Mouse (Mus musculus) neutrophil, adult 5-6 weeks (primary cell): ENCODE results near the gene Mboat1. TPM values are rescaled to one million over a fixed set of nuclear protein-coding genes. Genes with fewer than 3 reads are reported as not detected.

ENCODE experiments used
- ATAC-seq: fragments of 151-379, 151-347 bp; 2 replicates; pipeline ENCODE4 v1.8.0; 2017; ENCODE audit warnings: mild to moderate bottlenecking, moderate TSS enrichment; ENCODE audit not compliant: insufficient number of reproducible peaks, poor library complexity, low FRiP score, severe bottlenecking; ENCODE audit errors: extremely low read depth
- total RNA-seq: library from RNA; stranded (forward); fragments of 200-1000 nt; gene quantifications from 2 replicates; pipeline ENCODE4 v1.2.3, GENCODE M21; 2017

Mboat1 gene
- 2.5 and 3.5 TPM in 2 replicates for total RNA-seq

DNA sequence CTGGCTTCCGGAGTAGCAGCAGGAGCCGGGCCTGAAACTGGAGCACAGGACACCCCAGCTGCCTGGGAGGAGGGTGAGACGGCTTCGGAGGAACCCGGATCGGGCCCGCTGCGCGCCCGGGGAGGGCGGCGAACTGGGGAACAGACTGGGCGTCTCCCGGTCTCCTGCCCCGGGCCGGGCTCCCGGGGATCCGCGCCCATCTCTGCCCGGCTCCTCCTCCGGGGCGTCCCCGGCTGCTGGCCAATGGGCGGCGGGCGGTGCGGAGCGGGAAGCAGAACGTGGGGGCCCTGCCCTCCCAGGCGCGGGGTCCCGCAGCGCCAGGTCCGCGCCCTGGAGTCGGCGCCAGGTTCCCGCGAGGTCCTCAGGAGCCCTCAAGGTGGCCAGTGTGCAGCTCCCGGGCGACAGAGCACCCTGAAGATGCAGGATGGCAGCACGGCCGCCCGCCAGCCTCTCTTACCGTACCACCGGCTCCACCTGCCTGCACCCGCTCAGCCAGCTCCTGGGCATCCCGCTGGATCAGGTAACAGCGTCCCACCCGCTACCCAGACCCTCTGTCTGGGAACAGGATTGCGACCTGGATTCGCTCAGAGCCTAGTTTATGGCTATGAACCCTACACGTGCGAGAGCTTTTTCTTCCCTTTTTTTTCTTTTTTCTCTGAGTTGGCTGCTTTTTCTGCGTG is at the start of gene Mboat1:
Mboat1 (plus strand) TSS at position 247 of the 680 bp plus-strand sequence.
- 0 out of 2 replicates have a peak, but pooled peaks have one; percentile 11 for ATAC-seq

DNA sequence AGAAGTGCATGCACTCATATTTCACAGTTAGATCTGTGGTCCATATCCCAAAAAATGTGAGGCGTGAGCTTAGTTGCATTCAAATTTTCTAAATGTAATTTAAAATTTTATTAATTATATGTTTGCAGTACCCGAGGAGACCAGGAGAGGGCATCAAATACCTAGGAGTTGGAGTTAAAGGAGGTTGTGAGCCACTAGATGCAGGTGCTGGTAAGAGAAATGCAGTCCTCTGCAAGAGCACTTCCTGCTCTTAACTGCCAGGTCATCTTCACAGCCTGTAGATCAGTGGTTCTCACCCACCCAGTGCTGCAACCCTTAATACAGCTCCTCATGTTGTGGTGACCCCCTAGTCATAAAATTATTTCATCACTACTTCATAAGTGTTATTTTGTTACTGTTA is 43.2 kb upstream of the Mboat1 start:
- no peak for ATAC-seq

DNA sequence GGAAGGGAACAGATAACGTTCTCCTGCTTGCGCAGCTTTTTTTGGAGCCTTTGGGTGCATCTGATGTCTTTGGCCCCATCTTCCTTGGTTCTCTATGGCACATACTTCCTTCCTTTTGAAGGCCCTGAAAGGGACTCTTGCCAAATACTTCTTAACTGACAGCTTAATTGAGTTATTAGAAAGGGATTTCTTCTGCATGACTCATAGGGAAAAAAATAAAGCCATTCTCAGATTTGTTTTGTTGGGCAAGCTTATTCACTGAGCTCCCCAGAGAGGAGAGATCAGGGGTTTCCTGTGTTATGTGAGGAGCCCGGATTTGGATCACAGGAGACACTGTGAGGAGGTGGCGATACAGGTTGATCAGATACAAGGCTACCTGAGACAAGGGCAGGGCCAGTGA is 40.4 kb upstream of the Mboat1 start:
- ATAC-seq: no peak

DNA sequence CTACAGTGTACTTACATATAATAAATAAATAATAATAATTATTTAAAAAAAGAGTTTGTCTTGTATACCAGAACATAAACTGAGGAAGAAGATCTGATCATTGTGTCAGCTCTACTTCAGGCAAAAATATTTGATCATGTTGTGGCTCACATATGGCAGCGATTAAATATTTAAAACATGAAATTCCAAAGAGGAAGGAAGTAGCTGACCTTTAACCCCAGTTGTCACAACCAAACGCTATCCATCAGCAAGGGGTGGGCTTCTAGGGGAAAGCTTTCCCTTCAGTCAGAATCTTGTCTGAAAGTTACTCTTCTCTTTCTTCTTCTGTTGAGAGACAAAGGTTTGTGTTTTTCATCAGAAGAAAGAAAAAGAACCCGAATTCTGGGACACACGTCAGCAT is 39.8 kb upstream of the Mboat1 start:
- ATAC-seq: no peak

DNA sequence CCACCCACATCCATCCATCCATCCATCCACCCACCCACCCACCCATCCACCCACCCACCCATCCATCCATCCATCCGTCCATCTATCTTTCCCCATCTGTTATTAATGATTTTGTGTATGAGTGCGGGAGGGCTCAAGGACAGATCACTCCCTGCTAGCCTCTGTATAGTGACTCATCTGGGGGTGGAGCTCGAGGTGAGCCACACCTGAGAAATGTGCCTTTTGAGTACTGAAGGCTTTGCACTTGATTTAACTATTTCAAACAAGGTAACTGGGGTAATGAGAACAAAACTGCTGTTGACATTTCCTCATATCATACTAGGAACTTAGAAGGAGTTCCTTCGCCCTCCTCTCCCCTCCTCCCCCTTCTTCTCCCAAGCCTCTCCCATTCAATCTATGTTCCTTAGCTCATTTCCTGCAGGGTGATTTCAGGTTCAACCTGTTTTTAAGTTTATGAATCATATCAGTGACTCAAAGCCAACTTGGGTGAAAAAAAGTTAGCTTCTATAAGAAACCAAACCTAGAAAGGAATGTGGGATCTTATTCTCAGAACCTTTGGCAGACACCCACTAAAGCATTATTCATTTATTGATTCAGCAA is 27.2 kb upstream of the Mboat1 start:
- no peak for ATAC-seq

DNA sequence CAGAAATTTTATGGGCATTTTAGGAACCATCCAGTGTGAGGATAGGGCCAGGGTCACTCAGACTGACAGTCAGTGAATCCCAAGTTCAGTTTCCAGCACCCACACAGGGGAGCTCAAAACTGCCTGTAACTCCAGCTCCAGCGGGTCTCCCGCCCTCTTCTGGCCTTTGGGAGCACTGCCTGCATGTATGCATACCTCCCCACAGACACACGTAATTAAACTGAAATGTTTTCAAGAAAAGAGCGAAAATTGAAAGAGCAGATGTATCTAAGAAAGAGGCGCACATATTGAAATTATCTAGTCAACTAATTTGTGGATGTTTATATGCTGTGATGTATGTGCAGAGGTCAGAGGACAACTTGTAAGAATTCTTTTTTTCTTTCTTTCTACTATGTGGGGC is 20.5 kb upstream of the Mboat1 start:
- no peak for ATAC-seq

DNA sequence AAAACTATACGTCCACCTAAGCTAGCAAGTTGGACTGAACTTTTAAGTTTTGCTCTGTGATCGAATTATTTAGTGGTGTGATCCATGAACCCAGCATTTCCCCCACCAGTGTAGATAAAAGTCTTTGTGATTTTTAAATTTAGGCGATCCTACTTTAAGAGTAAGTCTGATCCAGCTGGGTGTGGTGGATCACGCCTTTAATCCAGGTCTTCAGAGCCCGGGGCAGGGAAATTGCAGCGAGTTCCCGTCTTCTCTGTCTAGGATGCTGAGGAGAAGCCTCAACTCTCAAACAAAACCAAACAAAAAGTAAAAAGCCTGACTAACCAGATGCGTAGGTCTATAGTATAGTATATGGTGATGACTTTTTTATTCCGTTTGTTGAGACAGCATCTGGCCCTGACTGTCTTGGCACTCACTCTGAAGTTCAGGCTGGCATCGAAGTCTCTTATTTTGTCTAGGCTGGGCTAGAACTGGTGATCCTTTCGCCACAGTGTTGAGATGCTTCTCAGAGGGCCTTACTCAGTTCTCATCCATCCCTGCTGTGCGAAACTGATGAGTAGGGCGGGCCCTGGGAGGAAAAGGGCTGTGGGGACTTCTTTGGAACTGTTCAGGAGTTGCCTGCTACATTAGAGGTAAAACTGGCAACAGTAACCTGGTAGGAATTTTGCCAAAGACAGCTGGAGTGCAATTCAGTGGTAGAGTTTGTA is 787 bp downstream of the Mboat1 start:
- no peak for ATAC-seq

DNA sequence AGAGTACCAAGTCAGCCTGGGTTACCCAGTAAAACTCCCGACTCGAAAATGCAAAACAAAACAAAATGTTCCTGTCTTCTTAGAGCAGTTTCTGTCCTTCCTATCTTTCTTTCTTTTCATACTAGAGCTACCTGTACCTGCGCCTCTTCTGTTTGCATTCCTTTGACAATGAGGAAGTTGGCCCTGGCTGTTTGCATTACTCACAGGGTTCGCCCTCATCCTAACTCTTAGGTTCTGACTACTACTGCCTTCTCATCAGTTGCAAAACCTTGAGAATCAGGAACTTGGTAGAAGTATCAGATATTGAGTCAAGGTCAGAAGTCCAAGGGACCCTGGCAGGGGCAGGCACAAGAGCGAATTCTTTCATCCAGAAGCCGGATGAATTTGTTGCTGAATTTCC is 1.7 kb downstream of the Mboat1 start:
- no peak for ATAC-seq

DNA sequence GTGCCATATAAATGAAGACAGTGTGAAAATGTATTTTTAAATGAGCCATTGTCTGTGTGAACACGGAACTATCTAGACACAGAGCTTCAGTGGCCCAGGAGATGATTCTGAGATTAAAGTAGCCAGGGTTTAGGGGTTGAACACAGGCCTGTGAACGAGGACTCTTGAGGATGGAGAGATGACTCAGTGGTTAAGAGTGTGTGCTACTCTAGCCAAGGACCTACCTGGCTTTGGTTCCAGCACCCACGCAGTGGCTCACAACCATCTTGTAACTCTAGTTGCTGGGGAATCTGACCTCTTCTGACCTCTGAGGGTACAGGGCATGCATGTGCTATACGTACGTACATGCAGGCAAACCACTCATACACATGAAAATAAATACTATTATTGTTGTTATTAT is 3.9 kb downstream of the Mboat1 start:
- ATAC-seq: no peak

DNA sequence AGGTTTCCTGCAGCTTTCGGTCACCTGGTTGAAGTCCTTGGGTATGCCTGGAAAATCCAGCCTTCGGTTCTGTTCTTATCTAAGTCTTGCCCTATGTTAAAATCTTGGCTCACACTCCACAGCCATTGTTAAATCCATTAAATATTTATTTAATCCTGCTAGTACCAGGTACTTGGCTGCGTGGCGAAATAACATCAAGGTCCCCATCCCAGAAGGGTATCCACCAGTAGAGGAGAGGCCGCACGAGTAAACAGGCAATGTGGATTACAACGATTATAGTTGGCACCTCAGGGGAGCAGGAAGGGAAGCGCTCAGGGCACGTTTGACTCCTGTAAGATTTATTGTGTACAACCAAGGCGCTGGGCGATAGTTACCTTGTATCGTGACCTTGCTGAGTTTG is 4.4 kb downstream of the Mboat1 start:
- no peak for ATAC-seq

DNA sequence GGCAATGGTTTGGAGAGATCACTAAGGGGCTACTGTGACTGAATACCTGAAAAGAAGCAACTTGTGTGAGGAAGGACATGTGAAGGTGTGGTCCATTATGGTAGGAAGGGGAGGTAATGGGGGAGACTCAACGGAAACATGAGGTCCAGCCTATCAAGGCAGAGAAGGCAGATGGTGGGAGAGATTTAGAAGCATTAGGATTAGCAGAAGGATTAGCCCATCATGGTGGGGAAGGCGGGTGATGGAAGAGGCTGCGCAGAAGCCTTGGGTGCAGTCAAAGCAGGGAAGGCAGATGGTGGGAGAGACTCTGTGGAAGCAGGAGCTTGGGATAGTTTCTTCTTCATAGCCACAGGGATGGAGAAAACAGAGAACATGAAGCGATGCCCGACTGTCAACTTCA is 5.7 kb downstream of the Mboat1 start:
- no peak for ATAC-seq

DNA sequence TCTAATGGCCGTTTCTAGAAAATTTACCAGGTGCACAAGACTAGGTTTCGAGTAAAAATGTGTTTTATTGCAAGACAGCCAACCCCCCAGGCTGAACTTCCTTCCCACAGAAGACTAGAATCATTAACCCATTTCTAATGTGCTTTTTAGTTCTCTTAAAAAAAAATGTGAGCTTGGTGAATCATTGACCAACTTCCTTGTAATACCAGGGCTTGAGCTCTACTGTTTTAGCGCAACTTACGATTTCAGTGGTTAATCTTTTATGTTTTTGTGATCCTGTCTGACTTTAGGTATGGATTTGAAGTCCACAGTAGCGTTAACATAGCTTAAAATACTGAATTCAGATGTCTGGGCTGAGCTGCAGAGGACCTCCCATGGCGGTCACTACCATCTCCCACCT is 10.2 kb downstream of the Mboat1 start:
- ATAC-seq: no peak

DNA sequence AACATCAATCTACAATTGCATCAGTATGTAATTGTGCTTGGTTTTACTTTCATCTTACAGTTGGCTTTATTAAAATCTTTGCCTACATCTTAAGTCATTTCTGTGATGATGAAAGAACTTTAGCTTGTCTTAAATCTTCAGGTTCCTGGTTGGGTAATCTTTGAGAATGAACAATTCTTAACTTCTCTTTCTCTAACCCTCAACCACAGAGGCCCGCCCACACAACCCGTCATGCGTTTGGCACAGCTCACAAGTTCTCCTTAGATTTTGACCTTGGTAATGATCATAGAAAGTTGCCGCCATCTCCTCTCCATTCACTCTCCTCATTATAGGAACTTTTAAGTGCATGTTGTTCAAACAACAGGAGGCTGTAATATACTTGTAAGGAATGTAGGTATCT is 18.0 kb downstream of the Mboat1 start:
- peak; percentile 33; the same call in 1 of the 2 replicates for ATAC-seq

DNA sequence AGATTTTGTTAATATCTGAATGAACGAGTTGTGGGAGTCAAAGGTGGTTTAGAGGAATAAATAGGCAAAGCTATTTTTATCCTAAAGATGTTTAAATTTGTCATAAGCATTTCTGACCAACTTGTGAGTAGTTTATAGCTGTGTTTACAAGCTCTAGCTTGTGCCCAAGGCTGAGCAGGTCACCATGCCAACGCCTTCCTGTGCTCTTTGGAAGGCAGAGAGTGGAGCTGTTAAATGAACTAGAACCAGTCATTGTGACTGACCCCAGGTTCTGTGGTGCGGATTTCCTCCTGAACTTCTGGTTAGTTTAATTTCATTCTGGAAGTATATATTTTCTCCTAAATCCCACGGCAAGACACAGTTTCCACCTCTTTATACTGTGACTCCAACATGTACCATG is 23.3 kb downstream of the Mboat1 start:
- ATAC-seq: no peak

DNA sequence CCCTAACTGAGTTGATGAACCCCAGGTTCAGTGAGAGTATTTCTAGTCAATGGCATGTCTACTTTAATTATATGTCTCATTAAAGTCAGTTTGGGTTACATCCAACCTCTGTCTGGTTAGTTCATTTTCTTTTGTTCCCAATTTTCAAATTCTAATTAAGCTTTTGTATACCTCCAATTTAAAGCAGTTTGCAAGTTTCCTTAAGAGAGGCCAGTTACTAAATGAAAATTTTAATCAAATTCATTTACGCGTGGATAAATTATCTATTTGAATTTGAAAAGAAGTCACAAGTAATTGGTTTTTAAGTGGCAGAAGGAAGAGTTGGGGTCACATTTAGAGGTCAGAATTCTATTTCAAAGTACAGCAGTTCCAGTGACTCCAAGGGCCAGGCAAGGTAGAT is 27.2 kb downstream of the Mboat1 start:
- no peak for ATAC-seq

DNA sequence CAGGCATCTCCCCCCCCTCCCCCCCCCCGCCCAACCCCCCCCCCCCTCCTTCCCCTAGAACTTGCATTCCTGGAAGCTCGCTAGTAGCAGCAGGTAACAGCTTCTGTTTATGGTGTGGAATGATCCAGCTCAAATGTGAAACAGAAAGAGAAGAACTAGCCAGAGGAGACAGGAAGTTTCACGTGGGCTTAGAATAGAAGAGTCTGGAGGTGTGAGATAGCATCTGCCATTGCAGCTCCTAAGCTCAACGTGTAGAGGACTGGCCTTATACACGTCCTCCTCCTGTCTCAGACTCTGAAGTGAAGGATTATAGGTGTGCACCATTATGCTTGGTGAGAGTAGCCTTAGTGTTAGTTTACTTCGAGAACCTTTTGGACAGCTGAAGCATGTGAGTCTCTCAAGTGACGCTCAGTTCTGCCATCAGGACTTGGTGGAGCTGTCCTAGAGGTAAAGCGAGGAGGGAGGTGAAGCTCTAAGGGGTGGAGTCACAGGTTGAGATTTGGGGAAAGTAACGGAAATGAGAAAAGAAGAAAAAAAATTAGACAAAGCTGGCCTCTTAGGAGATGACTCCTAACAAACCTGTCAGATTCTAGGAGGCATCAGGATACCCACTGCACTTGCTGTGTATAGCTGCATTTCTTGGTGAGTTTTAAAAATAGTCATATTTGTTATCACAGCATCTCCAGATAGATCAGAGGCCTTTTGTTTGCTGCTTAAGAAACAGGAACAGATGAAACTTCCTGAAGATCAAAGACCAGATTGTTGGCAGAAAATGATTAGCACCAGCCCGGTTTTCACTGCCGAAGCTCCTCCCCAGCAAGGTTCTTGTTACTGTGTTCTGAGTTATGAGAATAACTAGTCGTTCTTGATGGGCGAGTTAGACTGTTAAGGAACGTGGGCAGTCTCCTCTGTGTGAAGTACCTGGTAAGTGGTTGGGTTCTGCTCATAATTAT is 30.1 kb downstream of the Mboat1 start:
- ATAC-seq: no peak

DNA sequence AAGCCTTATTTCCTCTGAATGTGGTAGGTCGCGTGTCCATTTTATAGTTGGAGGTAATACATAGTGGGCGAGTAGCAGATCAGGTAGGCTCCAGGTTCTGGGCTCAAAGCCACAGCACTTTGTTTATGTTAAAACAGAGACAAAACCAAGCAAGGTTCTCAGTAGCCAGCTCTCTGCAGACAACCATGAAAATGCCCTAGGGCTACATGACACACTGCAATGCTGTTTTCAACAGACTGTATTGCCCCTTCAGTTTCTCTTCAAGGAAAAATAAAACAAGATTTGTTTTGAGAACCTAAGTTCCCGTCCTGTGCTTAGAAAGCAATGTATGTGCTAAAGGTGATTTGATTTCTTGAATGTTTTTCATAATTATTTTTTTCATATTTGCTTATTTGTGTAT is 31.2 kb downstream of the Mboat1 start:
- ATAC-seq: no peak

DNA sequence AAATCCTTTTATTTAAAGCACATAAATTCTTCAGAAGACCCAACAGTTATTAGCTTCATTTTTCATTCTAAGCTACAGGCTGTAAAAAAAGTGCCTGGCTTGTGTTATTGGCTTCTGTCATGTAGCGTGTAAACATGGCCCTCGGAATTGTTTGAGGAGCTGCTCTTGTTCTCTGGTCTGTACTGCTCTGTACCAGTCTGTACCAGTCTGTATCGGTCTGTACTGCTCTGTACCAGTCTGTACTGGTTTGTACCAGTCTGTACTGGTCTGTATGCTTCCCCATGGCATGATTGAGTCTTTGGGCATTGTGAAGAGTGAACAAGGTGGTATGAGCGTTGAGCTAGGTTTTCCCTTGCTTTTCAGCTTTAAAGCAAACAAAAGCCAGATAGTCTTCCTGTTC is 32.5 kb downstream of the Mboat1 start:
- no peak for ATAC-seq

DNA sequence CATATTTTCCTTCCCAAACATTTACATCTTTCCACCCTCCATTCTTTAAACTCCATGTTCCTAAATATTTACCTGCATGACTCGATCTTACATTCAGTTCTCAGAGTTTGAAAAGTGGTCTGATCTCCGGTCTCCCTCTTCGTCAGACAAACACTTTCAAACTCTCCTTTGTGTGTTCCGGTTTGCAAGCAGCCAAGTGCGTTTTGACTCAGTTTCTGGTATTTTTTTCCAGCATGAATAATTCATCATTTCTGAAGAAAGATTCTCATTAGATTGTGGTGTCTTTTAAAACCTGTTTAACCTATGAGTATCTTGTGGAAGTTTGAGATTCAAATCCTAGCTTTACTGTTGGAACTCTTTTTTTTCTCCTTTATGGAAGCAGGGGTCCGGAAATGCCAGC is 33.8 kb downstream of the Mboat1 start:
- no peak for ATAC-seq
